ENCODE assay signal across 8 mouse cellular contexts in genomic region chr11:88193824-88194696, GRCm38 (mm10). TPM values are rescaled to one million over a fixed set of nuclear protein-coding genes. Genes with fewer than 3 reads are reported as not detected.
A peak's percentile ranks its signal among the peaks of the same experiment; 100 is the strongest.
DNase-seq lines count a peak whose midpoint lies in the region; ATAC-seq lines count a peak whose summit lies in the region.
"Had no signal": no experiment of that assay in that cellular context is flagged by ENCODE, and none has a peak within 500 bp of the region (broad histone marks: within the 10 kb centered on the region; RNA-seq: fewer than 3 reads in every experiment).

No protein-coding gene starts in this region.

- no peaks in the 10 kb centered on the region for H3K9me3 ChIP-seq in neural tube, embryonic 11.5 days (ENCODE audit: control insufficient read depth, low read length)
- no peaks in the 10 kb centered on the region for H3K9me3 ChIP-seq in neural tube, embryonic 15.5 days (replicated peaks)

- H3K36me3 ChIP-seq in neural tube, embryonic 11.5 days (ENCODE audit: control insufficient read depth, insufficient read depth, low read length): no peaks in the 10 kb centered on the region
- peaks cover 7% of the 10 kb centered on the region; the same call in 1 of the 2 replicates for H3K36me3 ChIP-seq in neural tube, embryonic 15.5 days

- H3K9ac ChIP-seq in neural tube, embryonic 11.5 days (ENCODE audit: low read length): no peak overlapping the region
- H3K9ac ChIP-seq in neural tube, embryonic 15.5 days (replicated peaks): no peak overlapping the region

- H3K27ac ChIP-seq in neural tube, embryonic 11.5 days (ENCODE audit: low read depth, low read length): no peak overlapping the region
- H3K27ac ChIP-seq in neural tube, embryonic 15.5 days (replicated peaks): no peak overlapping the region

- 11% methylated on average over 29 of the region's 29 CpGs for WGBS in neural tube, embryonic 11.5 days
- 22% methylated on average over 29 of the region's 29 CpGs for WGBS in neural tube, embryonic 15.5 days

- peaks cover 30% of the 10 kb centered on the region for H3K27me3 ChIP-seq in neural tube, embryonic 11.5 days (ENCODE audit: control insufficient read depth, insufficient read depth, low read length)
- peaks cover 31% of the 10 kb centered on the region for H3K27me3 ChIP-seq in neural tube, embryonic 15.5 days (replicated peaks)

- H3K4me2 ChIP-seq in neural tube, embryonic 11.5 days (ENCODE audit: low read depth): 0 out of 2 replicates have a peak overlapping the region, but pooled peaks have one; percentile 21
- no peak overlapping the region for H3K4me2 ChIP-seq in neural tube, embryonic 15.5 days

- peak; percentile 21 for DNase-seq in neural tube, embryonic 11.5 days (ENCODE audit: low spot score)
- peak; percentile 72 for DNase-seq in kidney, postnatal 10 days
- DNase-seq in spleen, postnatal 10 days (ENCODE audit: low spot score in 2 of 2): no peak

- no peak for ATAC-seq in neural tube, embryonic 11.5 days (ENCODE audit: insufficient read depth, low FRiP score, low TSS enrichment)
- no peak for ATAC-seq in neural tube, embryonic 15.5 days (ENCODE audit: low FRiP score)
- ATAC-seq in common myeloid progenitor, adult 5-6 weeks (replicated peaks; ENCODE audit: low read depth, poor library complexity, severe bottlenecking): peak; percentile 20; the same call in 1 of the 2 replicates
- ATAC-seq in neutrophil, adult 5-6 weeks (ENCODE audit: extremely low read depth, insufficient number of reproducible peaks, low FRiP score, poor library complexity, severe bottlenecking): peak; percentile 57
- no peak for ATAC-seq in cerebellum, adult (ENCODE audit: insufficient number of reproducible peaks, low FRiP score, low TSS enrichment)

- H3K4me3 ChIP-seq in neural tube, embryonic 11.5 days (ENCODE audit: low read depth, low read length): no peak overlapping the region
- no peak overlapping the region for H3K4me3 ChIP-seq in neural tube, embryonic 15.5 days (replicated peaks)
- H3K4me3 ChIP-seq: erythroblast, embryonic 14.5 days had no signal

- peaks cover 6% of the 10 kb centered on the region; the same call in 1 of the 2 replicates for H3K4me1 ChIP-seq in neural tube, embryonic 11.5 days (ENCODE audit: control insufficient read depth, insufficient read depth, low read length)
- H3K4me1 ChIP-seq in neural tube, embryonic 15.5 days: peaks cover 22% of the 10 kb centered on the region

RNA-seq across cellular contexts. Expression of gene Mrps23, which starts 10.1 kb away (rescaled TPM):
- 76.3 and 85.5 TPM in 2 replicates for polyA plus RNA-seq in neural tube, embryonic 11.5 days (2014; fragmentation: Nextera tagmentation; extraction: Ambion mirVana)
- polyA plus RNA-seq in neural tube, embryonic 15.5 days (2015; fragmentation: Nextera tagmentation; extraction: Ambion mirVana): 64.9 and 66.2 TPM in 2 replicates
- total RNA-seq in common myeloid progenitor, adult 5-6 weeks (2017): 49.4 and 78.2 TPM in 2 replicates
- total RNA-seq in neutrophil, adult 5-6 weeks (2017): 28.5 and 41.0 TPM in 2 replicates

Comparison
In these comparisons a context has a peak if more than half of its experiments do, and no peak if none do; other contexts are left out.
1. ATAC-seq: peak in common myeloid progenitor, adult 5-6 weeks (single experiment) and neutrophil, adult 5-6 weeks (single experiment); none in neural tube, embryonic 11.5 days (single experiment), neural tube, embryonic 15.5 days (single experiment) and cerebellum, adult (single experiment).
2. DNase-seq: peak in neural tube, embryonic 11.5 days (single experiment) and kidney, postnatal 10 days (single experiment); none in spleen, postnatal 10 days (0 of 2).